Mouse (Mus musculus): Measurements from ENCODE around the gene Rtn4rl1.

DNA sequence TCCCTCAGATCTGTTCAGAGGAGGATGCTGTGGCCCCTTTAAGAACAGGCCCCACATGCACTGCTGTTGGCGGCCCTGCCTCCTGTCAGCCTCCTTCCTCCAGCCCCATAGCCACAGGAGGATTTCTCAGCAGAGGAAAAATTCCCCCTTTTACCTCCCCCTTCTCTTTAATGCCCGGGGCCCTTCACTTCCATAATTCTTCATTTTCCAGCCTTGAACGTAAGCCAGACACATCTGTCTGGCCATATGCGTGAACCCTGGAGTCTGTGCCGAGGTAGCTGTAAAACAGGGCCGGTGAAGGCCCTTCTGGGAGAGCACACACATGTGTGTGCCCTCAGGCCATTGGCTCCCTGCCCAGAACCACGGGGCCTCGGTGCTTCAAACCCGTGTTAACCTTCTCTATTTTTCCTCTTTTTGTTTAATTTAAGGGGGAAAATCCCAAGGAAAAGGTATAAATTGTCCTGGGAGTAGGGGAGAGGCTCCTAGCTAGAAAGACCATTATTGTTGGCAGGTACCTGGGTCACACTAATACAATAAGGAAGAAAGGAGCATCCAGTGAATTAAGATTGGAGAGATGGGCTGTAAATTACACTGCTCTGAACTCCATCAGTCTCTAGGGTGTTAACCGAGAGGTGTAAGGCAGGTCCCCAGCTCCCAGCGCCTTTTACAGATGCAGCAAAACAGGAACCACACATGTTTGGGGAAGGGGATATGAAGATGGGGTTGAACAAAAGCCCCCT, 46.3 kb upstream of the Rtn4rl1 start:
- TF ChIP-seq CTCF (IDR thresholded peaks at IDR 0.05; ENCODE audit: borderline replicate concordance, insufficient read depth, low read length) (no peak), POLR2A (IDR thresholded peaks at IDR 0.05; ENCODE audit: low read depth, low read length) (no peak)
